Mouse (Mus musculus): ENCODE measurements at regions not wholly inside any gene's neighbourhood (a gene's known extent, or its start where the extent isn't known, plus 50 kb on each side); places are given as distances from the start of the nearest gene placed in this dataset.

- TF ChIP-seq CTCF (conservative IDR thresholded peaks at IDR 0.05; ENCODE audit: low read length) (no peak), NANOG (IDR thresholded peaks at IDR 0.05; ENCODE audit: borderline replicate concordance, low read length) (no peak)
Observed at GRCm38 (mm10) chrX:166980504-166980903, 228.6 kb downstream of the Tmsb4x start.
